Mouse (Mus musculus): ENCODE results near the gene Emc1. TPM values are rescaled to one million over a fixed set of nuclear protein-coding genes. Genes with fewer than 3 reads are reported as not detected.

Gene Emc1
- total RNA-seq, 2 experiments from 2014 or later, result 82.5 to 94.1 TPM

DNA sequence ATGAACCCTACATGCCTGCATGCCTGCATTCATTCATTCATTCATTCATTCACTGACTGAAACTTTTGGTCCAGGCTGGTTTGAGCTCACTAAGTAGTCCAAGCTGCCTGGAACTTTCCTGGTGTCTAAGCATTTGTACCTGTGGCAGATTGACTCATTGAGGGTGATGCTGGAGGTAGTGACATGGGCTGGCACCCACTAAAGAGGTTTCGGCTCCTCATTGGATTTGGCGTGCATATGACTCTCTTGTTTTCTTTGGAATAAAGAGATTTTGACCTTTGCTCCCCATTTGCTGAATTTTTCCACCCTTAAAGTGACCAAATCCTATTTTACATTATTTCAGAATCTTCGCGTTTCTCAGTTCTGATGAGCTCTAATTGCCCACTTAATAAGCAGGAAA lies 37.2 kb downstream of the Emc1 start:
- H3K27ac ChIP-seq, result no peak overlapping the region
- TF ChIP-seq CTCF (IDR thresholded peaks at IDR 0.05), result no peak
- intact Hi-C loops (cut with DNase I), result no loop called here

DNA sequence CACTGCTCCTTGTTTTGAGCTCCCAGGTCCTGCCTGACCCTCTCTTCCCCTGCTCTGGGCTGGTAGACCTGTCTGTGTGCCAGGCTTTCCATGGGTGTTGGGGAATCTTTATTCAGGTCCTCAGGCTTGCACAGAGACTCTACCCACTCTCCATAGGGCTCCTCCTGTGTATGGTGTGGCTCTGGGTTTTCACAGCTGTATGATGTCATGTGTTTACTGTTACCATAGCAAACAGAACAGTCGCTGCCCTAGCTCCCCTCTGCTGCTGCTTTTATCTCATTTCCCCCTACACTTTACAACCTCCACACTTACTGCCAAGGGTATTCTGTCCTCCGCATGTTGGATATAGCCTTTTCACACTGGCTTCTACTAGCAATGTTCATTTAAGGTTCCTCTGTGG lies 43.0 kb downstream of the Emc1 start:
- no peak overlapping the region for H3K27ac ChIP-seq
- TF ChIP-seq CTCF (IDR thresholded peaks at IDR 0.05), result no peak
- H3K4me3 ChIP-seq, result no peak overlapping the region
- DNase-seq (ENCODE audit: extremely low spot score in 1 of 2, low spot score in 2 of 2), result no peak
- intact Hi-C loops (cut with DNase I), result no loop called here

More for the DNA sequence above, 37.2 kb downstream of the Emc1 start:
- no peak overlapping the region for H3K4me3 ChIP-seq
- DNase-seq (ENCODE audit: extremely low spot score in 1 of 2, low spot score in 2 of 2), result no peak

DNA sequence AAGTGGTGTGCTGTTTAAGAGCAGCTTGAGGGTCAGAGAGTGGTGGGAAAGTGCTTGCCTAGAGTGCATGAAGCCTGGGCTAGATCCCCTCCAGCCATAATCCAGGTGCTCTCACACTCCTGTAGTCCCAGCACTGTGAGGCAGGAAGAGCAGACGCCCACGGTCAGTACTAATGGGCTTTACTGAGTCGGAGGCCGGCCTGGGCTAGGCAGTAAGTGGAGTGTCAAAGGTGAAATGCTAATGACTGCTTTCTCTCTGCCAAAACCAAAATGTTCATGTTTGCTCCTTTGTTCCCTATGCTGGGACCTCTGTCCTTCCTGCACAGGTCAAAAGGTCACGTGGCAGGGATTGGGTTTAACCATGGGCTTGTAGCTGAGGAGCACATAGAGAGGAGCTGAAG lies 48.1 kb downstream of the Emc1 start:
- TF ChIP-seq CTCF (IDR thresholded peaks at IDR 0.05), result no peak
- intact Hi-C loops (cut with DNase I), result no loop called here
- Histone ChIP-seq H3K4me3 (no peak overlapping the region), H3K27ac (no peak overlapping the region)
- DNase-seq (ENCODE audit: extremely low spot score in 1 of 2, low spot score in 2 of 2), result no peak

GRCm38 (mm10) chr4:139403214-139403613 lies 50.8 kb downstream of the Emc1 start:
- no peak; the same call in 1 of the 2 replicates for TF ChIP-seq CTCF (IDR thresholded peaks at IDR 0.05)
- no peak for DNase-seq (ENCODE audit: extremely low spot score in 1 of 2, low spot score in 2 of 2)
- Histone ChIP-seq H3K4me3 (no peak overlapping the region), H3K27ac (no peak overlapping the region)
- intact Hi-C loops (cut with DNase I), result no loop called here

DNA sequence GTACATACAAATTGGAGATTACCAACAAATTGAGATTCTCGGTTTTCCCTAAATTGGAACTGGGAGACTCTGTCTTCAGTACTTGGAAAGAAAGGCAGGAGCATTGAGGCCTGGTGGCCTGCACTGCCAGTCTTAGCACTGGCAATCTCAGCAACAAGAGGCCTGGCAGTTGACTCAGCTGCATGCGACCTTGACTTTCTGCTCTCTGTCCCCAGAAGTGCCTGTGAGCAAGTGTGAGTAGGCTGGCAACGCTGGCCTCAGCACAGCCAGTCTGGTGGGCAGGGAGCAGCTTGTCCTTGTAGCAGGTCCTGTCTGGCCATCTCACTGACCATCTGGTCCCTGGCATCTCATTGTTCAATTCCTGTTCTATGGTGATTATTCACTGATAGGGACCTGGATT lies 59.0 kb downstream of the Emc1 start:
- H3K4me3 ChIP-seq, result no peak overlapping the region
- DNase-seq (ENCODE audit: extremely low spot score in 1 of 2, low spot score in 2 of 2), result no peak
- intact Hi-C loops (cut with DNase I), result no loop called here

GRCm38 (mm10) chr4:139417868-139418267 lies 65.5 kb downstream of the Emc1 start:
- DNase-seq (ENCODE audit: extremely low spot score in 1 of 2, low spot score in 2 of 2), result no peak
- peak; percentile 5 for TF ChIP-seq CTCF (IDR thresholded peaks at IDR 0.05)
- no peak overlapping the region for H3K4me3 ChIP-seq
- intact Hi-C loops (cut with DNase I), result no loop called here
- no peak overlapping the region for H3K27ac ChIP-seq

More for the DNA sequence above, 59.0 kb downstream of the Emc1 start:
- TF ChIP-seq CTCF (IDR thresholded peaks at IDR 0.05), result no peak
- H3K27ac ChIP-seq, result no peak overlapping the region

DNA sequence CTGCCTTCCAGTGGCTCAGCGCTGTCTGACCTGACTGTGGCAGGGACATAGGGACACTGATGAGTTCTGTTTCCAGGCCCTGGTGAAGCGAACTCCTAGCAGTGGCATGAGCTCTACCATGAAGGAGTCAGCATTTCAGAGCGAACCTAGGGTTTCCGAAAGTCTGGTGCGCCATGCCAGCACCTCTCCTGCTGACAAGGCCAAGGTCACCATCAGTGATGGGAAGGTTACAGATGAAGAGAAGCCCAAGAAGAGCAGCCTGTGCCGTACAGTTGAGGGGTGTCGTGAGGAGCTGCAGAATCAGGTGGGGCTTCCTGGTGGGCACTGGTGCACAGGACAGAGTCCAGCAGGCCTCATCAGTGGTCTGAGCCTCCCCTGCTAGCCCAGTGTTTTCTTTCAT lies 69.2 kb downstream of the Emc1 start:
- TF ChIP-seq CTCF (IDR thresholded peaks at IDR 0.05), result no peak
- Histone ChIP-seq H3K4me3 (no peak overlapping the region), H3K27ac (no peak overlapping the region)
- intact Hi-C loops (cut with DNase I), result no loop called here
- DNase-seq (ENCODE audit: extremely low spot score in 1 of 2, low spot score in 2 of 2), result no peak

DNA sequence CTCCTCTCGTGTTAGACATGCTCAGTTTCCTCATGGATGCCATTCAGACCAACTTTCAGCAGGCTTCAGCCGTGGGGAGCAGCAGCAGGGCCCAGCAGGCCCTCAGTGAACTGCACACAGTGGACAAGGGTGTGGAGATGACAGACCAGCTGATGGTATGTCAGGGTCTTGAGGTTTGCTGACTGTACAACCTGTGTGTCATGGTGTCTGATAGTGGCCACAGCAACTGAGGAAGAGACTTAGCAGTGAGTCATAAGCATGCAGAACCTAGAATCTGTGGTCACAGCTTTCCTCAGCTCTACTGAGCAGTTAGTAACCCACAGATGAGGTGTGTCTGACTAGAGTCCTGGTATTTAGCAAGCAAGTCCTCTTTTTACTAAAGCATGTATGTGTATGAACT lies 70.0 kb downstream of the Emc1 start:
- intact Hi-C loops (cut with DNase I), result no loop called here
- H3K27ac ChIP-seq, result no peak overlapping the region
- DNase-seq (ENCODE audit: extremely low spot score in 1 of 2, low spot score in 2 of 2), result no peak
- no peak overlapping the region for H3K4me3 ChIP-seq
- no peak for TF ChIP-seq CTCF (IDR thresholded peaks at IDR 0.05)

- no peak overlapping the region for H3K4me3 ChIP-seq
- no peak for DNase-seq (ENCODE audit: extremely low spot score in 1 of 2, low spot score in 2 of 2)
- no peak for TF ChIP-seq CTCF (IDR thresholded peaks at IDR 0.05)
- intact Hi-C loops (cut with DNase I), result no loop called here
- no peak overlapping the region for H3K27ac ChIP-seq
Measured at GRCm38 (mm10) chr4:139423270-139423669, 70.9 kb downstream of the Emc1 start.

Small RNA genes lying within 50 kb of the gene (microRNA-seq; reads per million reads assigned to microRNA genes)
- gene Gm24245, result 0 to 0.48 reads per million in 2 experiments
- gene Gm25732, result 0.49 to 0.72 reads per million in 2 experiments

Other genes with a start within 250 kb of the Emc1 start
- 100 to 1,000 TPM; 197 TPM for gene Minos1, start 221.5 kb upstream of the Emc1 start, total RNA-seq (2021)
- 100 to 1,000 TPM; 306 to 324 TPM for gene Capzb, start 159.7 kb upstream of the Emc1 start, total RNA-seq (2021)
- 10 to 100 TPM; 13.3 to 13.9 TPM for gene Pqlc2, start 41.9 kb upstream of the Emc1 start, total RNA-seq (2021)
- gene Akr7a5, start 41.8 kb upstream of the Emc1 start, total RNA-seq (2021), result 10 to 100 TPM; 27.2 to 27.9 TPM
- 10 to 100 TPM; 47.4 to 48.3 TPM for gene Mrto4, start within 50 bp of the Emc1 start, total RNA-seq (2021)
- 100 to 1,000 TPM; 187 to 199 TPM for gene Ubr4, start within 50 bp of the Emc1 start, total RNA-seq (2021)
- 10 to 100 TPM; 18.8 to 20.0 TPM for gene Iffo2, start 178.0 kb downstream of the Emc1 start, total RNA-seq (2021)